Mouse (Mus musculus): ENCODE data around the gene Gm39566. TPM values are rescaled to one million over a fixed set of nuclear protein-coding genes. Genes with fewer than 3 reads are reported as not detected.

The Gm39566 gene
- polyA plus RNA-seq, 1 experiment from 2014 or later, result not detected

- peaks cover 22% of the 10 kb centered on the region for H3K4me1 ChIP-seq (replicated peaks)
- H3K9me3 ChIP-seq, result no peaks in the 10 kb centered on the region
- H3K27ac ChIP-seq, result 0 out of 2 replicates have a peak overlapping the region, but pooled peaks have one; percentile 29
- H3K4me3 ChIP-seq, result no peak overlapping the region
- no peak for DNase-seq (ENCODE audit: low spot score)
- H3K36me3 ChIP-seq, result peaks cover 11% of the 10 kb centered on the region
- H3K27me3 ChIP-seq (ENCODE audit: insufficient read depth, poor library complexity, severe bottlenecking), result peaks cover 61% of the 10 kb centered on the region
- 45% methylated on average over 7 of the region's 7 CpGs for WGBS
Measured at GRCm38 (mm10) chr11:69778985-69779384, 36.1 kb downstream of the Gm39566 start.

GRCm38 (mm10) chr11:69778258-69778982, 36.7 kb downstream of the Gm39566 start:
- DNase-seq (ENCODE audit: low spot score), result no peak
- Histone ChIP-seq H3K4me1 (replicated peaks) (peaks cover 22% of the 10 kb centered on the region), H3K36me3 (peaks cover 11% of the 10 kb centered on the region), H3K27ac (0 out of 2 replicates have a peak overlapping the region, but pooled peaks have one; percentile 40), H3K9me3 (no peaks in the 10 kb centered on the region), H3K27me3 (ENCODE audit: insufficient read depth, poor library complexity, severe bottlenecking) (peaks cover 61% of the 10 kb centered on the region), H3K4me3 (no peak overlapping the region; the same call in 1 of the 2 replicates)
- WGBS, result 59% methylated on average over 23 of the region's 23 CpGs

GRCm38 (mm10) chr11:69777504-69778257, 37.4 kb downstream of the Gm39566 start:
- Histone ChIP-seq H3K36me3 (peaks cover 11% of the 10 kb centered on the region), H3K4me1 (replicated peaks) (peaks cover 22% of the 10 kb centered on the region), H3K4me3 (no peak overlapping the region; the same call in 1 of the 2 replicates), H3K9me3 (no peaks in the 10 kb centered on the region), H3K27ac (peak overlapping the region; percentile 40; the same call in 1 of the 2 replicates), H3K27me3 (ENCODE audit: insufficient read depth, poor library complexity, severe bottlenecking) (peaks cover 61% of the 10 kb centered on the region)
- WGBS, result 61% methylated on average over 26 of the region's 26 CpGs
- no peak for DNase-seq (ENCODE audit: low spot score)

- Histone ChIP-seq H3K27ac (no peak overlapping the region), H3K9me3 (no peaks in the 10 kb centered on the region), H3K4me3 (no peak overlapping the region; the same call in 1 of the 2 replicates), H3K36me3 (peaks cover 11% of the 10 kb centered on the region), H3K4me1 (replicated peaks) (peaks cover 22% of the 10 kb centered on the region), H3K27me3 (ENCODE audit: insufficient read depth, poor library complexity, severe bottlenecking) (peaks cover 52% of the 10 kb centered on the region)
- DNase-seq (ENCODE audit: low spot score), result no peak
- 85% methylated on average over 20 of the region's 20 CpGs for WGBS
Measured at GRCm38 (mm10) chr11:69776488-69776887, 38.6 kb downstream of the Gm39566 start.

- Histone ChIP-seq H3K36me3 (peaks cover 11% of the 10 kb centered on the region), H3K4me3 (no peak overlapping the region), H3K27me3 (ENCODE audit: insufficient read depth, poor library complexity, severe bottlenecking) (peaks cover 52% of the 10 kb centered on the region), H3K27ac (no peak overlapping the region), H3K4me1 (replicated peaks) (peaks cover 22% of the 10 kb centered on the region), H3K9me3 (no peaks in the 10 kb centered on the region)
- WGBS, result 69% methylated on average over 10 of the region's 10 CpGs
- no peak for DNase-seq (ENCODE audit: low spot score)
Measured at GRCm38 (mm10) chr11:69775716-69776115, 39.4 kb downstream of the Gm39566 start.

GRCm38 (mm10) chr11:69774961-69775360, 40.1 kb downstream of the Gm39566 start:
- Histone ChIP-seq H3K9me3 (no peaks in the 10 kb centered on the region), H3K4me1 (replicated peaks) (peaks cover 22% of the 10 kb centered on the region), H3K27ac (no peak overlapping the region), H3K27me3 (ENCODE audit: insufficient read depth, poor library complexity, severe bottlenecking) (peaks cover 48% of the 10 kb centered on the region), H3K36me3 (peaks cover 11% of the 10 kb centered on the region), H3K4me3 (no peak overlapping the region)
- 60% methylated on average over 5 of the region's 5 CpGs for WGBS
- no peak for DNase-seq (ENCODE audit: low spot score)

GRCm38 (mm10) chr11:69767625-69767909, 47.5 kb downstream of the Gm39566 start:
- H3K4me3 ChIP-seq, result no peak overlapping the region
- no peak for DNase-seq (ENCODE audit: low spot score)
- peaks cover 30% of the 10 kb centered on the region for H3K4me1 ChIP-seq (replicated peaks)
- H3K27me3 ChIP-seq (ENCODE audit: insufficient read depth, poor library complexity, severe bottlenecking), result peaks cover 13% of the 10 kb centered on the region; the same call in 1 of the 2 replicates
- H3K9me3 ChIP-seq, result no peaks in the 10 kb centered on the region
- WGBS, result 67% methylated on average over 4 of the region's 4 CpGs
- no peaks in the 10 kb centered on the region for H3K36me3 ChIP-seq
- no peak overlapping the region for H3K27ac ChIP-seq

- peaks cover 30% of the 10 kb centered on the region for H3K4me1 ChIP-seq (replicated peaks)
- H3K27ac ChIP-seq, result 0 out of 2 replicates have a peak overlapping the region, but pooled peaks have one; percentile 94
- peak overlapping the region; percentile 85 for H3K4me3 ChIP-seq
- peaks cover 13% of the 10 kb centered on the region; the same call in 1 of the 2 replicates for H3K27me3 ChIP-seq (ENCODE audit: insufficient read depth, poor library complexity, severe bottlenecking)
- no peak for DNase-seq (ENCODE audit: low spot score)
- no peaks in the 10 kb centered on the region for H3K36me3 ChIP-seq
- WGBS, result 69% methylated on average over 13 of the region's 13 CpGs
- H3K9me3 ChIP-seq, result no peaks in the 10 kb centered on the region
Measured at GRCm38 (mm10) chr11:69766872-69767624, 48.0 kb downstream of the Gm39566 start.

- Histone ChIP-seq H3K4me3 (peak overlapping the region; percentile 85), H3K9me3 (no peaks in the 10 kb centered on the region), H3K4me1 (replicated peaks) (peaks cover 33% of the 10 kb centered on the region), H3K27me3 (ENCODE audit: insufficient read depth, poor library complexity, severe bottlenecking) (peaks cover 13% of the 10 kb centered on the region; the same call in 1 of the 2 replicates), H3K27ac (peak overlapping the region; percentile 94), H3K36me3 (no peaks in the 10 kb centered on the region)
- WGBS, result under 1% methylated on average over 37 of the region's 37 CpGs
- DNase-seq (ENCODE audit: low spot score), result peak; percentile 57
Measured at GRCm38 (mm10) chr11:69766126-69766609, 48.9 kb downstream of the Gm39566 start.

GRCm38 (mm10) chr11:69765221-69766125, 49.6 kb downstream of the Gm39566 start, which contains the start of gene Zbtb4:
Gene Zbtb4 (plus strand): TSS chr11:69765912.
- Histone ChIP-seq H3K36me3 (no peaks in the 10 kb centered on the region), H3K27ac (peak within 1 kb of the TSS; percentile 94), H3K9me3 (no peaks in the 10 kb centered on the region), H3K27me3 (ENCODE audit: insufficient read depth, poor library complexity, severe bottlenecking) (peaks cover 13% of the 10 kb centered on the region; the same call in 1 of the 2 replicates), H3K4me3 (peak within 1 kb of the TSS; percentile 85), H3K4me1 (replicated peaks) (peaks cover 39% of the 10 kb centered on the region)
- WGBS, result 18% methylated on average over 54 of the region's 55 CpGs
- peak; percentile 46 for DNase-seq (ENCODE audit: low spot score)

- peaks cover 54% of the 10 kb centered on the region for H3K4me1 ChIP-seq (replicated peaks)
- no peak for DNase-seq (ENCODE audit: low spot score)
Measured at GRCm38 (mm10) chr11:69763551-69763950, 51.5 kb downstream of the Gm39566 start.

More at GRCm38 (mm10) chr11:69763551-69763950, 51.5 kb downstream of the Gm39566 start:
- H3K27me3 ChIP-seq (ENCODE audit: insufficient read depth, poor library complexity, severe bottlenecking), result peaks cover 13% of the 10 kb centered on the region; the same call in 1 of the 2 replicates
- no peaks in the 10 kb centered on the region for H3K36me3 ChIP-seq
- H3K27ac ChIP-seq, result no peak overlapping the region
- no peak overlapping the region for H3K4me3 ChIP-seq
- 70% methylated on average over 7 of the region's 7 CpGs for WGBS
- no peaks in the 10 kb centered on the region for H3K9me3 ChIP-seq

Measured in hindbrain, embryonic 10.5 days (tissue).